Mouse (Mus musculus): Measurements from ENCODE around the gene Fbxw11. TPM values are rescaled to one million over a fixed set of nuclear protein-coding genes. Genes with fewer than 3 reads are reported as not detected.

The Fbxw11 gene
- polyA plus RNA-seq, 1 experiment from 2014 or later: 33.3 TPM

Other genes starting within 250 kb of the Fbxw11 start
- gene Ubtd2, start 187.4 kb upstream of the Fbxw11 start, polyA plus RNA-seq (2018): 2.8 to 5.0 TPM (median 3.9 TPM) in 3 replicates
- not detected in 3 replicates for gene Efcab9, start 110.6 kb upstream of the Fbxw11 start, polyA plus RNA-seq (2018)
- 15.5 to 19.3 TPM (median 18.5 TPM) in 3 replicates for gene Stk10, start 109.4 kb upstream of the Fbxw11 start, polyA plus RNA-seq (2018)
- gene Smim23, start 181.9 kb downstream of the Fbxw11 start, polyA plus RNA-seq (2018): not detected in 3 replicates

Measured in macrophage (primary cell).